Mouse (Mus musculus) neural tube, embryonic 13.5 days (tissue): ENCODE measurements around the gene Ripor1. TPM values are rescaled to one million over a fixed set of nuclear protein-coding genes. Genes with fewer than 3 reads are reported as not detected.

ENCODE experiments used
- microRNA counts: library from miRNA; unstranded; fragments of <30 nt; microRNA quantifications from one replicate; lab custom pipeline; 2016
- microRNA-seq: library from miRNA; unstranded; fragments of <30 nt; microRNA quantifications from one replicate; pipeline ENCODE4, GENCODE M21; 2016
- polyA plus RNA-seq: library from polyadenylated mRNA; unstranded; fragments of >200 nt; fragmentation: Nextera tagmentation; extraction: Ambion mirVana; gene quantifications from 2 replicates; pipeline ENCODE4 v1.2.1, GENCODE M21; 2015

The Ripor1 gene
- polyA plus RNA-seq, 1 experiment from 2014 or later, result 30.5 TPM

MicroRNAs within 50 kb of the gene (microRNA counts, 519-probe panel; counts per million panel counts)
- microRNA mmu-miR-1966 (lab: Ali Mortazavi, UCI), result 3,013 counts per million, percentile 33 among the panel's probes with 10 or more counts

Small RNA genes within 50 kb of the gene (microRNA-seq; reads per million reads assigned to microRNA genes)
- gene Mir1966, result not detected

Other genes with a start within 250 kb of the Ripor1 start
- gene Plekhg4, start 232.0 kb upstream of the Ripor1 start, polyA plus RNA-seq, result 0.60 and 0.62 TPM in 2 replicates
- gene Kctd19, start 191.8 kb upstream of the Ripor1 start, polyA plus RNA-seq, result not detected in 2 replicates
- 0.65 and 0.92 TPM in 2 replicates for gene Lrrc36, start 191.7 kb upstream of the Ripor1 start, polyA plus RNA-seq
- 239 and 296 TPM in 2 replicates for gene Tppp3, start 133.7 kb upstream of the Ripor1 start, polyA plus RNA-seq
- gene Zdhhc1, start 108.4 kb upstream of the Ripor1 start, polyA plus RNA-seq, result 27.8 and 31.9 TPM in 2 replicates
- gene Hsd11b2, start 86.5 kb upstream of the Ripor1 start, polyA plus RNA-seq, result 5.4 and 5.5 TPM in 2 replicates
- gene Atp6v0d1, start 39.2 kb upstream of the Ripor1 start, polyA plus RNA-seq, result 195 and 211 TPM in 2 replicates
- gene Ctcf, start 31.3 kb downstream of the Ripor1 start, polyA plus RNA-seq, result 105 and 118 TPM in 2 replicates
- 2.0 TPM in 2 replicates for gene Agrp, start 32.1 kb downstream of the Ripor1 start, polyA plus RNA-seq
- gene Carmil2, start 81.0 kb downstream of the Ripor1 start, polyA plus RNA-seq, result 16.6 and 20.2 TPM in 2 replicates
- gene Acd, start 95.8 kb downstream of the Ripor1 start, polyA plus RNA-seq, result 77.1 and 87.1 TPM in 2 replicates
- 47.7 and 48.0 TPM in 2 replicates for gene Pard6a, start 95.9 kb downstream of the Ripor1 start, polyA plus RNA-seq
- gene 4933405L10Rik, start 102.4 kb downstream of the Ripor1 start, polyA plus RNA-seq, result not detected in 2 replicates
- 10.3 and 11.2 TPM in 2 replicates for gene Enkd1, start 103.0 kb downstream of the Ripor1 start, polyA plus RNA-seq
- 66.7 and 72.4 TPM in 2 replicates for gene Gfod2, start 153.4 kb downstream of the Ripor1 start, polyA plus RNA-seq
- 11.6 and 13.0 TPM in 2 replicates for gene Ranbp10, start 222.1 kb downstream of the Ripor1 start, polyA plus RNA-seq
- 0.46 and 0.54 TPM in 2 replicates for gene Tsnaxip1, start 222.5 kb downstream of the Ripor1 start, polyA plus RNA-seq
- 52.7 and 63.8 TPM in 2 replicates for gene Cenpt, start 248.0 kb downstream of the Ripor1 start, polyA plus RNA-seq
- 61.4 and 64.1 TPM in 2 replicates for gene Thap11, start 249.9 kb downstream of the Ripor1 start, polyA plus RNA-seq